Mouse (Mus musculus) heart, adult 8-10 months (tissue): Measurements from ENCODE around the gene Kctd13. TPM values are rescaled to one million over a fixed set of nuclear protein-coding genes. Genes with fewer than 3 reads are reported as not detected.
"Not testable (repeated sequence)": the region's sequence is repeated elsewhere in the genome, so short reads cannot be mapped to it uniquely, and the experiment has no call there.

Experiments
- DNase-seq: peaks from one replicate; pipeline ENCODE4 v3.0.0; 2022; ENCODE audit warnings: low spot score
- total RNA-seq, 4 experiments: library from RNA; stranded (reverse); gene quantifications; 2 replicates each; pipeline ENCODE4 v1.2.4; 2022

Gene Kctd13
- 1 to 10 TPM; 6.6 to 9.3 (median 7.3) TPM for total RNA-seq

DNA sequence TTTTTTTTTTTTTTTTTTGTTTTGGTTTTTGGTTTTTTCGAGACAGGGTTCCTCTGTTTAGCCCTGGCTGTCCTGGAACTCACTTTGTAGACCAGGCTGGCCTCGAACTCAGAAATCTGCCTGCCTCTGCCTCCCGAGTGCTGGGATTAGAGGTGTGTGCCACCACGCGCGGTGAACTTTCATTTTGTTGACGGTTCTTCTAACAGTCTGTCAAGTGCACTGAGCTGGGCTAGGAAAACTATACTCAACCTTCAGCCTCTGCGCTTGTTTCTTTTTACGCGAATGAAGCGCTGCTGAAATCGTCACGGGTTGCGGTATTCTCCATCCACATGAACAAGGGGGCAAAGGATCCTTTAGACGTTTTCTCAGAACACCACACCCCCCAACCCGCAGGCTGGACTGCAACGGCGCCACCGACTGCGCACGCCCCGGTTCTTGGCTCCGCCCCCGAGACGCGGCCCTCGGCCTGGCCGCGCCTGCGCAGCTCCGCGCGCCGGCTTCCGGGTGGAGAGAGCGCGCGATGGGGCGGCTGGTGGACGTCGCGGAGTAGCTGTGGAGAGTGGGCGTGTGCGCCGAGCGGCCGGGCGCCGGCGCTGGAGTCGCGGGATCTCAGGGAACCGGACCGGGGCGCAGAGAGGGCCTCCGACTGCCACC lies at the start of gene Kctd13:
Gene Kctd13 (plus strand): TSS at position 496 of the 654 bp plus-strand sequence.
- DNase-seq = peak; percentile 91

DNA sequence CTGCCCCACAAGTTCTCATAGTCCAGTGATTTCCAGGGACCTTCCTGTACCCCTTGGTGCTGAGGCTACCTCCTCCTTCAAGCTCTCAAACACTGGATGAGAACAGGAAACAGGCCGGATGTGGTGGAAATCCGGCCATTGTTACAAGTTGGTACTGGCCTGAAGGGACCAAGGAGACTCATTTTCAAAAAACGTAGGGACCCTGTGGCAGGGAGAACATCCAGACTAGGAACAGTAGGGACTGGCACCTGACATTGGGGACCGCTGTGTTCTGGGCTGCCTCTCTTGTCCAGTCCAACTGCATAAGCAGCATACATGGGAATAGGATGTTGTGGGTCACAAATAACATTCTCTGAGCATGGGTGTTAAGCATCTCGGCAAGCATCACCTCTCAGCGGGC lies 47.6 kb upstream of the Kctd13 start:
- DNase-seq = peak; percentile 70

DNA sequence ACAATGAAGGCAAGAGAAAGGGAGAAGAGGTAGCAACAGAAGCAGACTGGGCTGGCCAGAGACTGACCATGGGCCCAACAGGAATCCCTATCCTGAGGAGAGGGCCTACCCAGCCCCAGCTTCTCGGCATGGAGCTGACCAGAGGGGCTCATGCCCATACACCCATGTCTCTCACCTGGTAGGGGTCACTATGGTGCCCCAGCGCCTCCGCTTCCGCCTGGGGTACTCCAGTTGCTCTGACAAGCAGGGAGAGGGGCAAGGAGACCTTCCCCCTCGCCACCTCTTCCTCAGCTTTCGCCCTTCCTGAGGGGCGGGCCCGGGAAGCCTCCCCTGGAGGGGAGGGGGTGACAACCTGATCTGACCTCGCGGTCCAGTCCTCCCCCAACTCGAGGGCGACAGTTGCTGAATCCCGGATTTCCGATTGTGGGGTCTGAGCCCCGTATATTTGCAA lies 44.9 kb upstream of the Kctd13 start:
- DNase-seq = no peak

DNA sequence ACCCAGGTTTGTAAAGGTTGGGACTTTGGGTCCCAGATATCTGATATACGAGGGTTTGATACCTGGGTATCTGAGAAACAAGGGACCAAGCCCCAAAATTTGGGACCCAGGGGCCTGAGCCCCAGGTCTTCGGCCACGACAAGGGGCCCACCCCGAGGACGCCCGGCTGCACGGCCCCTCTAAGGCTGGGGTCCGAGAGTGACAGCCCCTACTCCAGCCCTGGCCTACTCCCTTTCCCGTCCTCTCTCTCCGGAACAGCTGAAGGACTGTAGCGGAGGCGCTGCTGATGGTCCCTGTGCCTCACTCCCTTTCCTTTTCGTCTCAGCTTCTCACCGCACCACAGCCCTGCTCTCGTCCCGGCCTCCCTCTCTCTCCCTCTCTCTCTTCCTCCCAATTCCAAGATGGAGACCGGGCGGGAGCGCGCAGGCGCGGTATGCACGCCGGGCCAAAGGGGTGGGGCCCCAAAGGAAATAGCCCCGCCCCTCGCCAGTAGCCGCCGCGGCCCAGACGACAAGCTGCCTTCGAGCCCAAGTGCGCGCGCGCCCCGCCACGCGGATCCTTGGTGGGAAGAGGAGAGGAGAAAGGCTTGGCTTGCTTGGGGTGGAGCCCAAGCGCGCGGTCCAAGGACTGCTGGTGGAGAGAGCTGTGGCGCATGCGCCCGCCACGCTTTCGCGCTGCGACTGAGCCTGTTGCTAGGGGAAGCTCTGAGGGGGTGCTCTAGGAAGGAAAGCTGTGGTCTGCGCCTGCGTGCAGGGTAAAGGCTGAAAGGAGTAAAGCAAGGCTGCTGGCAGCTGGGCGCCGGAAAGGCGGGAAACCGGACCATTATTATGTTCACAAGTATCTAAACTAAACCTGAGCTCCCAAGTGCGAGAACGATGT lies 44.2 kb upstream of the Kctd13 start, which contains the start of gene Taok2:
Gene Taok2 (minus strand): TSS at position 418 of the 879 bp plus-strand sequence.
- DNase-seq = peak; percentile 98

DNA sequence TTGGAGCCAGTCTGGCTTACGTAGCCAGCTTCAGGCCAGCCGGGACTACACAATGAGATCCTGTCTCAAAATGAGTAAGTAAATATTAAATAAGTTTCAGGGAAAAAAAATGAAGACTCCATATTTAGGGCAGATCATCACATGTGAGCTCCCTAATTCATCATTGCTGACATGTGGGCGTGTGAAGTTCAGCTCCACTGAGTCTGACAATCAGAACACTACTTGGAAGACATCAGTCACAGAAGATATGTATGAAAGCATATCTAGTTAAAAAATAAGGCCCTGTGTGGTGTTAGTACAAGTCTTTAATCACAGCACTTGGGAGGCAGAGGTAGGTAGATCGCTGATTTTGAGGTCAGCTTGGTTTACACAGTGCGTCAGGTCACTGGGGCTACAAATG lies 41.4 kb upstream of the Kctd13 start:
- DNase-seq = no peak

DNA sequence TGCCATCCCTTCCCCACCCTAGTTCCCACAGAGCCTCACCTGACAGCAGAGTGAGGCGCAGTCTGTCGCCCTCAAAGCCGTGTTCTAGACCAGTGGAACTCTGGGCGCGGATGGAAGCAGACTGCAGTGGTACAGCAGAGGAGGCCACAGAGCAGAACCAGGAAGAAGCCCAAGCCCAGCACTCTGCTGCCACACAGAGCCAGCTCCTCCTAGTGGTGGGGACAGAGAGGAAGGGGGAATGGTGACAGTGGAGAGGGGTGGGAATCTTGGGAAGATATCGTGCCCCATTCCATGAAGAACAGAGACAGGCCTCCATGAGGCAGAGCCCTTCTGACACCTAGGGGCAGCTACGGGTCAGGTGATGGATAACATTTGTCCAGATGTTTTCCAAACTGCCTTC lies 39.8 kb upstream of the Kctd13 start:
- no peak for DNase-seq

DNA sequence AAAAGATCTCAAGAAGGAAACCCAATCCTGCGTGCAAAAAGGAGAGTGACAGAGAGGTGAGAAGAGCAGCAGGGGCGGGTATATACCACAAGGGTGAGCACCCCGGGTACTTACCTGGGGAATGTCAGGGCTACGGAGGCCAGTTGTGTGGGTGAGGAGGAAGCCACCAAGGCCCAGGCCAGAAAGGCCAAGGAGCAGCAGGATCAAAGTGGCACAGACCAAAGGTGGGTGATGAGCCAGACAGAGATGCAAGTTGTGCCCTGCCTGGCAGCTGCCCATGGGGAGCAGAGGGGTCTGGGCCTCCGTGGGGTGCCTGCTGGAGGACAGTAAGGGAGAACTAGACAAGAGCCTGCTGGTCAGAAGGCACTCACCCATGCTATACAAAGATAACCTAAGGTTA lies 31.8 kb upstream of the Kctd13 start:
- DNase-seq = no peak

DNA sequence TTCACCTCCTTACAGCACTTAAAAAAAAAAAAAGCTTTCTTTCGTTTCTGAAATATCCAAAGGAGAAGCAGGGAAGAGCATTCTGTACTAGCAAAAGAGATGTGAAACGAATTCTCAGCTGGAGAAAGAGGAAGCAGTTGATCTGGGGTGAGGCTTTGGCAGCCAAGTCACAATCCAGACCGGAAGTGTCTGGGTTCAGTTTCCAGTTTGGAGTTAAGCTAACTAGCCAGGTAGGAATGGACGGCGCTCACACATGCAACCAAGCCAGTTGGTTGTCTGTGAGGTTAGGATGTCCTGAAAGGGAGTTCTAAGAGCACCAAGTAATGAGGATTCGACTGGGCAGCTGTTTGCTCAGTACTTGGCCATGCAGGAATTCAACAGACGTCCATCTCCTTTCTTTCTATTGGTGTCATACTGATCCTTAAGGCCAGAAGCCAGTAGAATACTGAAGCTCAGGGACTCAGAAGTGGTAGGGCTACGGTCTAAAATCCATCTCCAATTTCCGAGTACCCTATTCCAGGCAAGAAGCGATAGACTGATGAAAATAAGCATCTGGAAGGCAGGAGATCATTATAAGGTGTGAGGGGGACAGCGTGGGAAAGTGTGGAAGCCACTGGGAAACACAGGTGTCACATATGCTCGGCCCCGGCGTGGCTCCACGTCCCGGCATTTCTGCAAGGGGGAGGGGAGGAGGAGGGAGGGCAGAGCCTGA lies 31.1 kb upstream of the Kctd13 start:
- peak; percentile 77 for DNase-seq

DNA sequence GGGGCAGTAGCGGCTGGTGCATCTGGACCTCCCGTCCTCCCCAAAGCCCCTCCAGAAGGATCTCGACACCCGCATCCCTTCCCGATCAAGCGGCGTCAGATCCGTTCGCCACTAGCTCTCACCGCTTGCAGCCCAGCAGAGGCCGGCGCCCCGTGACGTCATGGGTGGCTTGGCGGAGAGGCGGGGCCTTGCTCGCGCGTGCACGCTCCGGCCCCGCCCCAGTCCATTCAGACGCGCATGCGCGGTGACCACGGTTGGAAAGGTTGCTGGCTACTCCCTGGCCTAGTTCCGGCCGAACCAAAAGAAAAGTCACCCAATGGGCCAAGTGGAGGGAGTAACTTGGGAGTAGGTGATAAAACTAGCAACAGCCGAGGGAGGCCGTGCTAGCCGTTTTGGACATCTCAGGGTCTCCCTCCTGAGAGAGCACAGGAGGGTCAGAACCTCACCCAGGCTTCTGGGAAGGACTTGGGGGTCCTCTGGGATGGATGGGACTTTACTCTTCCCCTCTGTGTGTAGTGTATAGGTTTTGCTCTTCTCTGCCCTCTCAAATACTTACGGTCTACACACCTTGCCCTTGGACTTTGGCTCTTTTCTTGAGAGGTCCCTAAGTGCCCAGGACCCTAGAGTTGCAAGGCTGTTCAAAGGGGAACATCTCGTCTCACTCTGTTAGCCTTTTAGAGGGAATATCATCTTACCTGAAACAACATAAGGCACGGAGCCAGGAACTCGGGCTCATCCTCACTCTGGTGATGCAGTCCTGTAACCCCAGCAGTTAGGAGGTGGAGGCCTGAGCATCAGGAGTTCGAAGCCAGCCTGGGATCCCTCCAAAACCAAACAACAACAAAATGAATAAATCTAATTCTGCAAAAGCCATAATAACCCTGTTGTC lies 30.3 kb upstream of the Kctd13 start:
- DNase-seq = peak; percentile 96

DNA sequence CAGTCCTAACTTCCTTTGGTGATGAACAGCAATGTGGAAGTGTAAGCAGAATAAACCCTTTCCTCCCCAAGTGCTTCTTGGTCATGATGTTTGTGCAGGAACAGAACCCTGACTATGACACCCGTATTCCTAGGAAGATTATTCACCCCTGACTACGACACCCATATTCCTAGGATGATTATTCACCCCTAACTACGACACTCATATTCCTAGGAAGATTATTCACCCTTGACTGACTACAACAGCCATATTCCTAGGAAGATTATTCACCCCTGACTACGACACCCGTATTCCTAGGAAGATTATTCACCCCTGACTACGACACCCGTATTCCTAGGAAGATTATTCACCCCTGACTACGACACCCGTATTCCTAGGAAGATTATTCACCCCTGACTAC lies 28.9 kb upstream of the Kctd13 start:
- DNase-seq = not testable (repeated sequence)

DNA sequence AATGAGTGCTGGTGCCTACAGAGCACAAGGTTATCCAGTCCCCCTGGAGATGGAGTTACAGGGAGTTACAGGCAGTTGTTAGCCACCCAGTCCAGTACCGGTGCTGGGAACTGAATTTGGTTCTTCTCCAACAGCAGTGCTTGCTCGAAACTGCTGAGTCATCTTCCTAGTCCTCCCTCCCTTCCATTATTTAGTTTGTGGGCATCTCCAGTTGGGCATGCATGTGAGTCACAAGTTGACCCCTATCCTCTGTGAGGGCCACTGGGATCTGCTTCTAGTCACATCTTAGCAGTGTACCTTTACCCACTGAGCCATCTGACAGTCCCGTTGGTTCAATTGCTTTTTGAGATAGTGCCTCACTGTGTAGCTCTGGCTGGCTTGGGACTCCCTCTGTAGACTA lies 23.1 kb upstream of the Kctd13 start:
- no peak for DNase-seq

DNA sequence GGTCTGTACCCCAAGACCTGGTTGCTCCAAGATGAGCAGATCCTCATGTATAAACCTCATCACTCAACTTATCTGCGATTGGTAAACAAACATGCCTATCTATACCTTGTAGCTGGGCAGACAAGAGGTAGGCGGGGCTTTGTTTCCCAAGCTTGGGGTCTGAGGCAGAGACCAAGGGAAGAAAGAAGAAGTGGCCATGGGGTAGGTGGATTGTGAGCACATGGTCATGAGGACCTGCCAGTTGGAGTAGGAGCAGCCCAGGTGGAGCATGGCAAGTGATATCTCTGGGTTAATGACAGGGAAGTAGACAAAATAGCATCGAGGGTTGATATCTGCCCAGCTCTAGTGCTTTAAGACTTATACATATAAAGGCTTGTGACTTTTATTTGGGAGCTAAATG lies 13.8 kb upstream of the Kctd13 start:
- no peak for DNase-seq

DNA sequence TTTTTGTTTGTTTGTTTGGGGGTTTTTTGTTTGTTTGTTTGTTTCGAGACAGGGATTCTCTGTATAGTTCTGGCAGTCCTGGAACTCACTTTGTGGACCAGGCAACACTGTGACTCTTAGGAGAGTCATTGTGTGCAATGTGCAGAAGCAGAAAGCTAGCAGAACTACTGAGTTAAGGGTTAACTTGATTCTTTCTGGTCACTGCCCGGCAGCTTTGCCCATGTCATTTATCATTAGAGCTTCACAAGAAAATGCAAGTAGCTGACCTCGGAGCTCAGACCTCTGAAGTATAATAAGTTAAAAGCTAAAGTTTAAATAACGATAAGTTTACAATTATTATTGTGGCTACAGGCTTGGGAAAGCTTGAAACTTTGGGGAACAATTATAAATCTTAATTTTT lies 10.3 kb upstream of the Kctd13 start:
- not testable (repeated sequence) for DNase-seq

DNA sequence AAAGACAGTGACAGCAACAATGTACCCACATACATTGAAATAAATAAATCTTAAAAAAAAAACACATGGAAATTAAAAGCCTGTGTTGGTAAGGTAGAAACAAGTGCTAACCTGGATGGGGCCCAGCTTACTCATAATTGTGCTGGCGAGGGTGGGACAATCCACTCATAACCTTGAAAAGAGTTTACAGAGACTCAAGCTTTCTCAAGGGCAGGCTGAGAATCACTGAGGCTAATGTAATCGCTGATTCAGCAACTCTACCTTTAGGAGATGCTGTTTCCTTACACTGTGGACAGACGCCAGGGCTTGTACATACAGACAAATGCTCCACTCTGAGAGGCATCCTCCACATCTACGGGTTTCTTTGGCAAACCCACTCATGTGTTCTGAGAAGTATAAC lies 8.7 kb upstream of the Kctd13 start:
- no peak for DNase-seq

DNA sequence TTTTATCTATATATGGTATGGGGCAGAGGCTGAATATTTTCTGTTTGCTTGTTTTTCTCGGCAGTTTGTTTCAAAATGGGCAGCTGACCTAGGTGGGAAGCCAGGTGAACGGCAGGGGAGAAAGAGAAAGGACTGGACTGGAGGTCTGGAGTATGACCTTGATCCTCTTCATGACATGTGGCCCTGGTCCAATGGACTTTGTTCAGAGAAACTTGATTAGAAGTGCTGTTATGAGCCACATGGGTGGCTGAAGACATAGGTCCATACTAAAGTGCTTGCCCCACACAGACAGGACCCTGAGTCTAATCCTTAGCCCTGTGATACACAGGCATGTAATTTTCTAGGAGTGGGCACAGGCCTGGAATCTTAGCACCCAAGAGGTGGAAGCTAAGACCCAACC lies 7.1 kb upstream of the Kctd13 start:
- no peak for DNase-seq

DNA sequence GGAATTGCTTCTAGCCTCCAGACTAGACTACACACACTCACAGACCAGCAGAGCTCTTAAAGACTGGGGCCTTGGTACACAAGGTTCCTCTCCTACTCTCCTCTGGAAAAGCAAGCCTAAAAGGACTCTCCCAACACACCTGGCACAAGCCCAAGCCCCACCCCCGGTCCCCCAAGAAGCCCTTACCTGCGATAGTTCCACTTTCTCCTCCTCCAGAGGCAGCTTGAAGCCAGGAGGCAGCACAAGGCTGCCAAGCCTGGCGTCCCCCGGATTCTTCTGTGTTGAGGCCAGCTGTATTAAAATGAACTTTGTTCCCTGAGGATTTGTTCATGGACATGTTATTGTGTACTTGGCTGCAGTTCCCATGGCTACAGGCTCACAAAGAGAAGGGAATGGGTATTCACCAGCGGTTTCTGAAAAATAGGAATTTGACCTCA lies 6.0 kb upstream of the Kctd13 start, which contains the start of gene Tmem219:
Gene Tmem219 (minus strand): TSS at position 294 of the 437 bp plus-strand sequence.
- DNase-seq = peak; percentile 63

DNA sequence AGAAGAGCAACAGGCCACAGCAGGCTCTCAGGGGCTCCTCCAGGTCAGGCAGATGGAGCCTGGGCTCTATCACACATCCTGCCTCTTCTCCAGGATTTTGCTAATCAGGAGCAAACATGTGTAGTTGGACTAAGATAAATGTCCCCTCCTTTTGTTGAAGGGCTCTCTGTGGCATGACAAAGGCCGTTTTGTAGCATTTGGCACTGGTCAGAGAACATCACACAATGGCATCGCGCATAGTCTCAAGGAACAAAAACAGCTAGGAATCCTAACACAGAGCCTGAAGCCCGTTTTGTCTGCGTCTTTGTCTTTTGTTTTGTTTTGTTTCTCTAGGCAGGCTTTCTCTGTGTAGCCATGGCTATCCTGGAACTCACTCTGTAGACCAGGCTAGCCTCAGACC lies 4.7 kb upstream of the Kctd13 start:
- DNase-seq = no peak

DNA sequence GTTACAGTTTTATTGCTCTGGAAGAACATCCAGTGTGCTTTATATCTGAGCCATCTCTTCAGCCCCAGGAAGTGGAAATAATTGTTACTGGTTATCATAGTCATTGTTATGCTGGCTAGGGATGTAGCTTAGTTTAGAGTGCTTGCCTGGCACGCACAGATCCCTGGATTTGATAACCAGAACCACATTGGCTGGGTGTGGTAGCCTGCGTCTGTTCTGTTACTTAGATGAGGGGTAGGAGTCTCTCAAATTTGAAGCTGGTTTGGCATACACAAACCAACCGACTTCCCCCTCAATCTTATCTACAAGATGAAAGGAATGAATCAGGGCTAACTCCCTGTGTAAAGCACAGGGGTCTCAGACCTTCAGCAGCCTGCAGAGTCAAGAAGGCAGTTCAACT lies 2.4 kb upstream of the Kctd13 start:
- DNase-seq = no peak

DNA sequence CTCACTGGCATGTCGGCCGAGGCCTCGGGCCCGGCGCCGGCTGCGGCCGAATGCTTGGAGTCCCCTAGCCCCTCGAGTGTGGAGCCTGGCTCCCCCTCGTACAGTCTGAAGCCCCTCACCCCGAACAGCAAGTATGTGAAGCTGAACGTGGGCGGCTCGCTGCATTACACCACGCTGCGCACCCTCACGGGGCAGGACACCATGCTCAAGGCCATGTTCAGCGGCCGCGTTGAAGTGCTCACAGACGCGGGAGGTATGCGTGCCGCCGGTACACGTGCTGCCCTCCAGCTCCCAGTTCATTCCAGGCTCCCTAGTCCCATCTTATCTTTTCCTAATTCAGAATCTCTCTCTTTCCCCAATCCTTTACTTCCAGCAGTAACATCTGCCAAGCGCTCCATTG lies 367 bp downstream of the Kctd13 start:
- DNase-seq = no peak

DNA sequence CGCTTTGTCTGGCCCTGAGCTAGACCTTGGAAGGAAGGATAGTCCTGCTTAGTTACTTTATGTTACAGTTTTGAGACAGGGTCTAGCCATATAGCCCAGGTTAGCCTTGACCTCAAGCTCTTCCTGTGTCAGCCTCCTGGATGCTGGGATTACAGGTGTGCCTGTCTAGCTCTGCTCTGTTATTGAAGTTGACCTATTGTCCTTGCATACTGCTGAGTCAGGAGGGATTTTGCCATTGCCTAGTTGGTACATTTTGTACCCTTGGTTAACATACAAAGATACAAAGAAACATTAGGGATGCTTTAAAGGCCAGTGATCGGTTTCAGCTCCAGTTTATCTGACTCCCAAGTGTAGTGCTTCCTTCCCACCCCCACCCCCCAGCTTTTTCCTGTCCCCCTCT lies 4.0 kb downstream of the Kctd13 start:
- no peak for DNase-seq

DNA sequence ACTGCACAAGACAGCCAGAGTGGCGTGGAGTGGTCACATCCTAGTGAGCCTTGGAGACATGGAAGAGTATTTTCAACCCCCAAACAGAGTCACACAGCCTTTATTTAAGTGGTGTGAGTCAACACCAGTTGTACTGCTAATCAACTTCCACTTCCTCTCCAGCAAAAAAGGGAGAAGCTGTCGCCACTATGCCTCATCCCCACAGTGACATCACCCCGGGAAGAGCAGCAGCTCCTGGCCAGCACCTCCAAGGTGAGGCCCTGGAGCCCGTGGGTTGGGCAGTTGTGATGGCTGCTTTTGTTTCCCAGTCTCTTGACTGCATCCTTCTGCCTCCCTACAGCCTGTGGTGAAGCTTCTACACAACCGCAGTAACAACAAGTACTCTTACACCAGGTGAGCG lies 12.5 kb downstream of the Kctd13 start:
- no peak for DNase-seq
